Mouse (Mus musculus) gastrocnemius, adult 8-10 months (tissue): Measurements from ENCODE around the gene Rhof. TPM values are rescaled to one million over a fixed set of nuclear protein-coding genes. Genes with fewer than 3 reads are reported as not detected.

Experiments
- DNase-seq, 2 experiments: peaks; one replicate each; pipeline ENCODE4 v3.0.0; 2022; ENCODE audit warnings: low spot score in 2 of 2
- total RNA-seq, 4 experiments: library from RNA; stranded (reverse); gene quantifications; 2 replicates each; pipeline ENCODE4 v1.2.4; 2022

The Rhof gene
- total RNA-seq, 4 experiments from 2014 or later = 0.24 to 0.36 (median 0.36) TPM; not detected in 1

DNA sequence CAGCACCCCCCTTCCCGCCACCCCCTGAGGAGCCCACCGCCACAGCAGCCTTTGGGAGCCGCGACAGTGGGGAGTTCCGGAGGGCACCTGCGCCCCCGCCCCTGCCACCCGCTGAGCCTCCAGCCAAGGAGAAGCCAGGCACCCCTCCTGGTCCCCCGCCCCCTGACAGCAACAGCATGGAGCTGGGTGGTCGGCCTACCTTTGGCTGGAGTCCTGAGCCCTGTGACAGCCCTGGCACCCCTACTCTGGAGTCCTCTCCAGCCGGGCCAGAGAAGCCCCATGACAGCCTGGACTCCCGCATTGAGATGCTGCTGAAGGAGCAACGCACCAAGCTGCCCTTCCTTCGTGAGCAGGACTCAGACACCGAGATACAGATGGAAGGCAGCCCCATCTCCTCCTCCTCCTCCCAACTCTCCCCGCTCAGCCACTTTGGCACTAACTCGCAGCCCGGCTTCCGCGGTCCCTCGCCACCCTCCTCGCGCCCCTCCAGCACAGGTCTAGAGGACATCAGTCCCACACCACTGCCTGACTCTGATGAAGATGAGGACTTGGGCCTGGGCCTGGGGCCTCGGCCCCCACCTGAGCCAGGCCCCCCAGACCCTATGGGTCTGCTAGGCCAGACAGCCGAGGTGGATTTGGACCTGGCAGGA, 15.7 kb upstream of the Rhof start:
- DNase-seq = no peak

DNA sequence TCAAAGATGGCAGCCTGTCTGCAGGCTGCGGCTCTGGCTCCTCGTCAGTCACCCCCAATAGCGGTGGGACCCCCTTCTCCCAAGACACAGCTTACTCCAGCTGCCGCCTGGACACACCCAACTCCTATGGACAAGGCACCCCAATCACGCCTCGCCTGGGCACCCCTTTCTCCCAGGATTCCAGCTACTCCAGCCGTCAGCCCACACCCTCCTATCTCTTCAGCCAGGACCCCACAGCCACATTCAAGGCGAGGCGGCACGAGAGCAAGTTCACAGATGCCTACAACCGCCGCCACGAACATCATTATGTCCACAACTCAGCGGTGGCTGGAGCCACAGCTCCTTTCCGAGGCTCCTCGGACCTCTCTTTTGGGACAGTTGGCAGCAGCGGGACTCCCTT, 15.1 kb upstream of the Rhof start:
- DNase-seq = no peak

- DNase-seq = no peak
These were observed 13.9 kb upstream of the Rhof start for GRCm38 (mm10) chr5:123146357-123146756.

DNA sequence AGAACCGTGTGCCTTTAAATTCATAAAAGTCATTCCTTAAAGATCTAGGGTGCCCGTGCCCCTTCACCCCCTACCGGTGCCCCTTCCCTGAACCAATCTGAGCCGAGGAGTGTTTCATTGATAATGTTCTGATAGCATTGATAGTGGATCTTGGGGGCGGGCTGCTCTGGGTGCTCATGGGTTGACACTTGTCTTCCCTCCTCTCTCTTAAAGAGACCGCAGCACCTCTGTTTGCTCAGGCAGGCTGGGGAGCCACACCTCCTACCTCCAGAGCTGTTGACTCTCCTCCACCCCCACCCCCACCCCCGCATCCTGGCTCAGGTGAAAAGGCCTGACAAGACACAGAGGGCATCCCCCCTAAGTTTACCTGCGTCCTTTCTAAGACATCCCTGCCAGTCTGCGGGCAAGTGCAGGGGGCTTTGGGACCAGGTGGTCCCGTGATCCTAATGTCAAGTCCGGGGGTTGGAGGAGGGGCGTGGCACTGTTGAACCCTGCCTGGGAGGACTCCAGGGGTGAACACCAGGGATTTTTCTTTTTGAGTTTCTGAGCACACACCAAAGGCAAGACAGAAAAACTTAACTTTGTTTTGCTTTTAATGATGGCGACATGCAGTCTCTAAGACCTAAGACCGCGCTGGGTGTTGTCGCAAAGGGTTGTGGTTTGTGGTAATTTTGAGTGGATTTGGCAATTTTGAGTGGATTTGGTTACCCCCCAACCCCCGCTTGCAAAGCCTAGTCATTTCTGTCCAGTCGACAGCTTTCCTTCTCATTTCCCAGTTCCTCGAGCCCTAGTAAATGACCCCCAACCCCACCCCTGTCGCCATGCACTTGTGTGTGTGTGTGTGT, 12.5 kb upstream of the Rhof start:
- DNase-seq = no peak

- no peak for DNase-seq
These were observed 11.7 kb upstream of the Rhof start for GRCm38 (mm10) chr5:123143971-123144745.

DNA sequence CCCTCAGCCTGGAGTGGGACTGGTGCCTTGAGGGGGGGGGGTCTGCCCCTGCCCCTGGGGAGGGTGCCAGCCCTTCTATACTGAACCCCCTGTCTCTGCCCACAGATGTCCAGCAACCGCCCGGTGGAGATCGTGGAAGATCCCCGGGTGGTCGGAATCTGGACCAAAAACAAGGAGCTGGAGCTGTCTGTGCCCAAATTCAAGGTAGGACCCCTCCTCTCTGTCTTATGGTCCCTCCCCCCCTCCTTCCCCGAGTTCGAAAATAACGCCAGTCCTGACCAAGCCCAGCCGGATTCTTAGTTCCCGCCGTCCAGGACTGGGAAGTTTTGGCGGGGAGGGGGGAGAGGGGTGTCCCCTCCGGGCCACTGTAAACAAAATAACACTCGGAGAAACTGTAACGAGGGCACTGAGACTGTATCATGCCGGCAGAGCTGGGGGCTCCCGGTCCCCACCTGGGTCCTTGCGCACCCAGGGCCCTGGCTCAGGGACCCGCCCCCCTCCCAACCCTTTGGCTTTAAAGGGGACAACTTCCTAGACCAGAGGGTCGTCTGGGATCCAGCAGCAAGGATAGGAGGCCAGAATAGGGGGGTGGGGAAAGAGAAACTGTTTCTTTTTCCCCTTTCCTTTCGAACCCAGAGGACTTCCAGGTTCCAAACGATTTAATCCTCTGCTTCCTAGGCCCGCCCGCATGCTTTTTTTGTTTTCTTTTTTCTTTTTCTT, 10.9 kb upstream of the Rhof start:
- DNase-seq = no peak

GRCm38 (mm10) chr5:123142161-123143157, 10.0 kb upstream of the Rhof start, which contains the start of gene Setd1b:
Setd1b (plus strand) TSS chr5:123142193.
- peak; percentile 30 to 48 for DNase-seq

DNA sequence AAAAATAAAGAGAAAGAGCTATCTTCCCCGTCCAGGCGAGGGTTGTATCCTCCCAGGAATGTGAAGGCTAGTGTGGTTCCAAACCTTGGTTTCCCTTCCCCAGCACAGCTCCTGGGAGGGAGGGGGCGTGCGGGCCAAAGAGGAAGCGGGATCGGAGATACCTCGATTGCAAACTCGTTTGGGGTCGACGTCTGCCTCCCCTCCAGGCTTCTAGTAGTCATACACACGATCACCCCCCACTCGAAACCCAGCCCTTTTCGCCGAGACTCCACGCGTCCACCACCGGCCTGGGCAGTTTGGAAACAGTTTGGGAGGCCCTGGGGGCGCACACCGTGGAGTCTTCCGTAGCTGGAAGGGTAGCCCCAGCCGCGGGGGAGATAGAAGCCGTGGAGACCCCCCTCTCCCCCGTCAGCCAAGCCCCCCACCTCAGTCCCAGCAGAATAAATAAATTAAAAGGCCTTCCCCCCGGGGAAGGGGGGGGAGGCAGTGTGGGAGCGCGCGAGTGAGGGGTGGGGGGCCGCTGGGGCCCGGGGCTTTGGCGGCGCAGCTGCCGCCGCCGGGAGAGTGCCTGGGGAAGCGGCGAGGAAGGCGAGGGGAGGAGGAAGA, 9.2 kb upstream of the Rhof start:
- DNase-seq = peak; percentile 46 to 50

- DNase-seq = peak; percentile 91
These were observed 8.4 kb upstream of the Rhof start for GRCm38 (mm10) chr5:123140694-123141554.

GRCm38 (mm10) chr5:123139722-123140627, 7.5 kb upstream of the Rhof start:
- no peak for DNase-seq

DNA sequence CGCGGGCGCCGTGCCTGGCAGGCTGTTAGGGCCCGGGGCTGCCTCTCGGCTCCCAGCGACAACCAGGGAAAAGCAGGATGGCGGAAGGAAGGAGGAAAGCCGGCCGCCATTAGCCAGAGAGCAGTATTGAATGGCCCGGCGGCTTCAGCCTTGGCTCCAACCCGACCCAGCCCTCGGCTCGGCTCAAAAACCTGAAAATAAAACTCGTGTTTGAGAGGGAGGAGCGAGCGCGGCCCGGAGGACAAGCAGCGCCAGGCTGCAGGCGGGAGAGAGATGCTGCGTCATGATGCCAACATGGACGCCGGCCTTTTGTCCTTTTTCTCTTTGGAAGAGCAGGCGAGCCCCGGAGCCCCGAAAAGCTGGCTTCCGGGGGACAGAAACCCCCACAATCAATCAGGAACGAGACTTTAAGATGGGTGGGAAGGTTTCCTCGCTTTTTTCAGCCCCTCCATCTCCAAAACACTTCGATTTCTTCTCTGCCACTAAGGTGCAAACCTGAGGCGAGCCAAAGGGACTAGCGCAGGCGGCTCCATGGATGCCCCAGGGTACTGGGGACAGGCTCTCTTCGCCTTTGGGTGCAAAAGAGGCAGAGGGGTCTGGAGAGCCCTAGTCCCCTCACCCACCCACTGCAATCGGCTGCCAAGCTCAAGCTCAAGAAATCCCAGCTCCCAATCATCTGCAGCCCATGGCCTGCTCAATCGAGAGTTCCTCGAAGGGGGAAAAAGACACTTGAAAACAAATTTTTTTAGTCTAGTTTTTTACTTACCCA, 6.6 kb upstream of the Rhof start:
- DNase-seq = peak; percentile 81 to 89

GRCm38 (mm10) chr5:123138230-123138911, 5.9 kb upstream of the Rhof start:
- peak; percentile 64 to 75 for DNase-seq

DNA sequence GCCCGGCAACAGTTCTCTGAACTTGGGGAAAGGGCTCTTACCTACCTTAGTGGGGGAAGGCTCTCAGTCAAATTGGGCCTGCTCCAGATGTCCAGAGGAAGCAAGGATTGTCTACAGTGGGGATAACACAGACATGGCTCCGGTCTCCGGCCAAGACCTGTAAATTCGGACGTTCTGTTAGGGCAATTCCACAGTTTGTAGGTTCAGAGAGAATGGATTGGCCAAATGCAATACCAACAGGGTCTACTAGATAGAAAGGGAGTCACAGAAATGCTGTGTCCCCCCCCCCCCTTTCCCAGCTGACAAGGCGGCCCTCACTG, 5.4 kb upstream of the Rhof start:
- no peak for DNase-seq

GRCm38 (mm10) chr5:123137044-123137909, 4.8 kb upstream of the Rhof start:
- peak; percentile 87 to 91 for DNase-seq

GRCm38 (mm10) chr5:123136361-123137043, 4.0 kb upstream of the Rhof start:
- peak; percentile 88 to 90 for DNase-seq
